Mouse (Mus musculus): ENCODE results near the gene Nccrp1.

The Nccrp1 gene

DNA sequence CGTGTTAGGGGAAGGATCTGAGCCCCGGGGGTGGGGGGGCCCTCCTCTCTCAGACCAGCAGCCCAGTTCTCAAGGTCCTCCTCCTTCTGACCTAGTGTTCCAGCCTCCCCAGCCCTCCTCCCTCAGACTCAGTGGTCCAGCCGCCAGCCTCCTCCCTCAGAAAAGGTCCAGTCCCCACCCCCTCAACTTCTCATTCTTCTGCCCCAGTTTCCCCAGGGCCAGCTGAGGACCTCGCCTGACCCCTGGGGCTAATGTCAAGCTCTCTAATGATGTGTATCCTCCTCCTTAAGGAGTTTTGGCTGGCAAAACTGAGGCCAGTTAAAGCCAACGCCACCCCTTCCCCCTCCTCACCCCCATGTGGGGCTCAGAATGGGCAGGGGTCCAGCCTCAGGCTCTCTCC is at the start of gene Nccrp1:
Nccrp1 (minus strand) TSS at position 101 of the 400 bp plus-strand sequence.
- DNase-seq (ENCODE audit: low spot score) = peak; percentile 18

DNA sequence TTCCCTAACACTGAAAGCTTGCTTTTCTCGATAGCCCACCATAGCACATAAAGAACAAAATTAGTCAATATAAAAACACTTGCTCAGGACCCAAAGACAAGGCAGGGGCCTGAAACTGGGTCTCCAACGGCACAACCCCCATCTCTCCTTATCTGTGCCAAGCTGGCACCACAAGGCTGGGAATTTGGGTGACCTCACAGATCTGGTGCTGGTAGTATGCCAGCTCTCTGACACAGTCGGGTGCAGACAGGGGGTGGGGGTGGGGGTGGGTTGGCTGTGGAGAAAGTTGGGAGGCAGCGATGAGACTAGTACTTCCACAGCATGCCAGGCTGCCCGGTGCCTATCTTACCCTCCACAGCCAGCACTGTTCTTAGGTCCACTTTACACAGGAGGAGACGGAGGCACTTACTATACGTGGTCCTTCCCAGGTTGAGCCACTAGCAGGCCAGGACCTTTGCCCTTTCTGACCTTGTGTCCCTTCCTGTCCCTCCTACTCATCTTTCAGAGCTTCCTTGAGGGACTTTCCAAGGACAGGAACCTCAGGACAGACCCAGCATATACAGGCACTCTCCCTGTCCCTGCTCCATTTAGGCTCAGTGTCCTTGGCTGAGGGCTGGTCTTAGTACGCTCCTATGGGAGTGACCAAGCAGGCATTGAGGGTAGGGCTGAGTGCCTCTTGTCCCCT is 48.8 kb upstream of the Nccrp1 start:
- DNase-seq (ENCODE audit: low spot score) = no peak

DNA sequence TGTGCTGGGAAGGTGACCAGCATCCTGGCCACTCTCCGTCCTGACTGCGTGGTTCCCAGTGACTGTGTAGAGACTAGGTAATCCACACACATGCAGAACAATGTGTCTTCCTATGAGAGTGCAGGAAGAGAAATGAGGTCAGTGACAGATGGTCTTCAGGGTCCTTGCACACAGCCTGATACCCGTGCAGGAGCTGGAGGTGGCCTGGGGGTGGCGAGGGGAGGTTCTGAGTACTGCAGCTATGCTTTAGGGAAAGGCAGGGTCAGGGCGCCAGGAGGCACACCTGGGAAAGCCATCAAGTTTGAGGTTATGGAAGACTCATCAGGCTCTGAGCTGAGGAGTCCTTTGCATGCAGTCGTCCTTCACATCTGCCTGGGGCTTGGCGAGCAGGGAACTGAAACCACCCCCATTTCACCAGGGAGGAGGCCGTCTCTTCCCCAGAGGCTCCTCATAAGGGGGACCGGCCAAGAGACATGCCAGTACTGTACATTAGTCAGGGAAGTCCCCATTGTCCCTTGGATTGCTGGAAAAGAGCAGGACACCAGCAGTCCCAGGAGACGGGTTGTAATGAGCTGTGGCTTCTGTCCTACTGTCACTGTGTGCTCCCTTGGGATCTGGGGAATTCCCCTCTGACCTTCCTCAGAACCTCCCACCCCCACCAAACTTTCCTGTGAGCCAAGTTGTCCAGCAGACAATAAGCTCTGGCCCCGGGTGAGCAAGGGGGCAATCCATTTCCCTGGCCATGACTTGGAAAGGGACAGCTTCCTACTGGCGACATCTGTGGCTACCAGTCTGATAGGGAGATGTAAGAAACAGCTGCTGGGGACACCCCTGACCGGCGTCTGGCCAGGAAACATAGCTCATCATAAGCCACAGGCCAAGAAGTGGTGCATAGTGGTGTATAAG is 46.4 kb upstream of the Nccrp1 start:
- peak; percentile 43 for DNase-seq (ENCODE audit: low spot score)

DNA sequence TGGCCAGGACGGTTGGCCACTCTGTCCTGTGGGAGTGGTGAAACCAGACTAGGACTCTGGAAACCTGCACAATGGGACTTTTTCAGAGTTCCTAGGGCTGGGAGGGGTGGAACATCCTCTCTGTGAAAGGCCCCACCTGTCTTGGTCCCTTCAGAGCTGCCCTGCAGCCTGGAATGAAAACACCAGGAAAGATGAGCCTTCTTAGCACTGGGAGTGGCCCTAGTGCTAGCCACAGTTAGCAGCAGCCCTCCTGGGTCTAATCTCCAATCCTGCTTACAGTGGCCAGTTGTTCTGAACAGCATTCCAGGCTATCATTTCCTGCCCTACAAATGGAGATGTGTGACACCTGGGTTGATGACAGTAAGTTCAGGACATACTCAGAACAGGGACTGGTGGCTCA is 44.8 kb upstream of the Nccrp1 start:
- DNase-seq (ENCODE audit: low spot score) = no peak

DNA sequence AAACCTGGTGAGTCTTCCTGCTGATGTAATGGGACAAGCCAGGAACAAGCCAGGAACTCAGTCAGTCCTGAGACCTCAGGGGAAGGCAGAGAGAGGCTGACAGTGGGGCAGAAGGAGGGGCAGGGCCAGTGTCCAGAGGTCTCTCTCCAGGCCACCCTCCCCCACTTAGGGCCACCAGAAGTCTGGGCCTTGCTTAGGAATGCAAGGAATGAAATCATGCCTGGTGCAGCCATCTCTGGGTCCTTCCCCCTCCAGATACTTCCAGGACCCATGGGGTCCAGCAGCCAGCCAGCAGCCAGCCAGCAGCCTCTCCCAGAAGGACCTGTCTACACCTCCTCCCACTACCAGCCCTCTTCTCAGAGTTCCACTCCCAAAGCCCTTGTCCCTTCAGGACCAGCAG is 40.6 kb upstream of the Nccrp1 start:
- peak; percentile 45 for DNase-seq (ENCODE audit: low spot score)

DNA sequence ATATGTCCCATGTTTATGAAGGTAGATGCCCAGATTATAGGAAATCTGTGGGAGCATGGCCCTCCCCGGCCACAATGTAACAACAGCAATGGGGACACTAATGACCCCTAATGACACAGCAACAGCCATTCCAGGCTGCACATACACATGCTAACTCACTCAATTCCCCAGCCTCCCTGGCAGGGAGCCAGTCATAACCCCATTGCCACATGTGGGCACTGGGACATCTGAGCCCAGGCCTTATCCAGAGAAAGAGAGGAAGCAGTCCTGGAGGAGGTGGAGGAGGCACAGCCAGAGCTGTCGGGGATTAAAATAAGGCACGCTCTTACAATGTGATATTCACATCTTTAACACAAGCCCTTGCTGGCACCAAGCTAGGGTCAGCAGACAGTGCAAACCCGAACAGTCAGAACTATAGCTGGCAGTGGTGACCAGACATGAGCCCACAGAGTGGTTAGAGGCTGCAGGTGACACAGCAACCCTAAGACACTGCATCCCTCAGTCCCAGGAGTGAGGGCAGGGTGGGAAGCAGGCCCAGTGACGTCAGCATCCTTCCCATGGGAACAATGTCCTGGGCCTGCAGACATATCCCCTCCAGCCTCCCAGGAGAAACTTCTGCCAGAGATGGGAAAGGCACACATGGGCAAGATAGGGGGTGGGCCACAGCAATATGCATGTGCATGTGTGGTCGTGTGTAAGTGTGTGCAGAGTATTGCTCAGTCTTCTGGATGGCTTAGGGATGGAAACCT is 39.8 kb upstream of the Nccrp1 start:
- DNase-seq (ENCODE audit: low spot score) = no peak

DNA sequence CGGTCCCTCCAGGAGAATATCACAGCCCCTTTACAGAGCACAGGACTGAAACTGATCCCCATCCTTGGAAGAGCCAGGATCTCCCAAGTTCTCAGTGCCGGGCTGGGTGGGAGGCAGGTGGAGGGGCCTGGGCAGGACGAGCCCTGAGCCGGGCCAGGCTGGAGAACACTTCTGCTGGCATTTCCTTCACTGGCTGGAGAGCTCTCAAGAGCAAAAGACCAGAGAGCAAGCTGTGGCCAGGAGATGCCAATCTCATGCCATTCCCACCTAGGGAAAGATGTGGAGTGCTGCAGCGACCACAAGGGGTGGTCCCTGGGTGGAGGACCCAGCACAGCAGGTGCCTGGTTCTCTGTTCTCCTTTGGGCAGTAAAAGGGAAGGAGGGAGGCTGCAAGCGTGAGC is 37.9 kb upstream of the Nccrp1 start:
- DNase-seq (ENCODE audit: low spot score) = no peak

DNA sequence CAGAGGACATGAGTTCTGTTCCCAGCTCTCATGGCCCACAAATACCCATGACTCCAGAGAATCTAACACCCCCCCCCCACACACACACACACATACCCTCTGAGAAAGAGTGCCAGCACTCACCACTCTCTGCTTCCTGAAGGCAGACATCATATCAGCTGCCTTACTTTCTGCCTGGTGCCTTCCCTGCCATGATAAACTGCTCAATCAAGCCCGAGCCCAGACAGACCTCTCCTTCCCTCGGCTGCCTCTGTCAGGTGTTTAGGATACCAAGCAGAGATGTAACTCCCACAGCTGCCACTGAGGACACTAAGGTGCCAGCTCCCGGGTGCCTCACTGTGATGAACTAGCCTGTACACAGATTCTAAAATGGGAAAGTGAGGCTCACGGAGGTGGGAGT is 37.4 kb upstream of the Nccrp1 start:
- no peak for DNase-seq (ENCODE audit: low spot score)

DNA sequence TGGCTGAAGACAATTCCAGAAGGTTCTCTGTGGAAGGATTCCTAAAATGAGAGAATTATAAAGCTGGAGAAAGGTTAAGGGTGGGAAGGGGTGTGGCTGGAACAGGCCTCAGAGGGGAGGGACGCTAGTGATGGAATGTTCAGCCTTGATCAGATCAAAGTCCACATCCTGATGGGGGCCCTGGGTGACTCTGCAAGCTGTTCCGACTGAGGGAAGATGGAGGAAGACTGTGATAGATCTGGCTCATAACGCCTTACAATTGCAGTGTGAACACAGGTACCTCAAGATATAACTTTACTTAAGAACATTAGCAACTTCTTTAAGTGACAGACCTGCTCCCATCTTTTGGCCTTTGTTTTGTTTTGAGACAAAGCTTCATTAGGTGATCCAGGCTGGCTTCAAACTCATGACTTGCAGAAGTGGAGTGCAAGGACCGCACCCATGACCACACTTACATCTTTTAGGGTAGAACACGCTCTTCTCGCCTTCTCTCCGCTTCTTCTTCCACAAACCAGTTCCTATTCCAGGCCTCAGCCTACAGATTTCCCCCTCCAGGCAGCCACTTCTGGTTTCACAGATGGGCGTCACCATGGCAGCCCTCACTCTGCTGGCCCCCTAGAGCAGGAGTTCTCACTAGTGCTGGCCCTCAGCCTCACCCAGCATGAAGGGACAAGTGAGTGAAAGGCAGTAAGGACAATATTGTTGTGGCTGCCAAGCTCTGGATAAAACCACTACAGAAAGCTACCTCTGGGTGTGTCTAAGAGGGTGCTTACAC is 36.7 kb upstream of the Nccrp1 start:
- DNase-seq (ENCODE audit: low spot score) = no peak

DNA sequence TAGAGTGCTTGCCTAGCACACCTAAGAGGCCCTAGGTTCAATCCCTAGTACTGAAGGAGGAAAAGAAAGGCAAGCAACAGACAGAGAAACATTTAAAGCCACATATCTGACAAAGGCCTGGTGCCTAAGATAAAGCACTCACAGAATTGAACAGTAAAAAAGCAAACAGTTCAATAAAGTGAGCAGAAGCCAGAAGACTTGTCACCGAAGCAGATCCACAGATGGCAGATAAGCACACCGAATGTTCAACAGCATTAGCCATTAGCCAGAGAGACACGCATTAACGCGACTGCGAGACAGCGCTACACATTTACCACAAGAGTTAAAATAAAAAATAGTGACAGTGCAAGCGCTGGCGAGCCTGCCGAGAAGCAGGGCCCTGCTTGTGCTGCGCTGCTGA is 35.8 kb upstream of the Nccrp1 start:
- DNase-seq (ENCODE audit: low spot score) = no peak

DNA sequence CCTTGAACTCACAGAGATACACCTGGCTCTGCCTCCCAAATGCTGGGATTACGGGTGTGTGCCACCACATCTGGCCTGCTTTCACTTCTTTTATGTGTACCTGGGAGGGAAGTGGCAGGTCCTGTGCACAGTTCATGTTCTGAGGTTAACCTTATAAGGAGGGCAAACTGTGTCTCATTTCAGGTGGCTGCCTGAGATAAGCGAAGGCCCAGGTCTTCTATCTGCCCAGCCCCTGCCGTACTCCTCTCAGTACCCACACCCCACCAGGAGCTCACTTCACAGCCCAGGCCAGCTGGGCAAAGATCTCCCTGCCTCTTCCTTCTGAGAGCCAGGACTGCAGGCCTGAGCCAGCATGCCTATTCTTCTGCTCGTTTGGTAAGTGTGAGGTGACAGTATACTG is 34.7 kb upstream of the Nccrp1 start:
- DNase-seq (ENCODE audit: low spot score) = no peak

DNA sequence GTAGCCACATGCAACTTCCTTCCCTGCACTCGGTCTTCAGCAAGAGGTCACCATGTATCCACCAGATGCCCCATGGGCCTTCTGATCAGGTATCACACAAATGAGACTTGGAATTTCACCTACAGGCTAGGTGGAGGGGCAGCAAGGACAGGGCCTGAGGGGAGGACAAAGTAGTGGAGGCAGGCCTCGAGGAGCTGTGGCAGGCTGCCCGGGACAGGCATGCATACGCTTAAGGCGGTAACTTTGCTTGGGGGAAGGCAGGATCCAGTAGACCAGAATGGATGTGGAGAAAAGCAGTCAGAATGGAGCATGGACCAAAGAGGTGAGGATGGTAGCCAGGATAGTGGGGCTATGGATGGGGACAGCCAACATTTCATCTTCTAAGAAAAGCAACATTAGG is 32.8 kb upstream of the Nccrp1 start:
- DNase-seq (ENCODE audit: low spot score) = no peak

DNA sequence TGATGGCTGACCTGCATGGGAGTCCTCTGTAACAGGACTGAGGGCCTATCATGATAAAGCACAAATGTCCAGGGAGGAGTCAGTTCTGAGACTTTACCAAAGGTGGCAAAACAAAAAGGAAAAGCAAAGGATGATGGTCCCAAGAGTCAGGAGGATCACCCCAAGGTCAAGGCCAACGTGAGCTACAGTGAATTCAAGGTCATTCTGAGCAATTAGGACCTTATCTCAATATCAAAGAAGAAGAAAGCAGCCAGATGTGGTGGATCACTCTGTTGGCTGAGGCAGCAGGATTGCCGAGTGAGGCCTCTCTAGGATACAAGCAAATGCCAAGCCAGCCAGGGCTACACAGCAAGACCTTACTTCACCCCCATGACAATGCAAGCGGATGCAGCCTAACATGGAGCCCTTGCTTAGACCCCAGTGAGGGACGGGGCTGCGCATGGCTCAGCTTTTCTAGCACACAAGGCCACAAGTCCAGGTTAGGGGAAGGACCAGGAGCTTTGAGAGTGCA is 31.5 kb upstream of the Nccrp1 start:
- DNase-seq (ENCODE audit: low spot score) = no peak

DNA sequence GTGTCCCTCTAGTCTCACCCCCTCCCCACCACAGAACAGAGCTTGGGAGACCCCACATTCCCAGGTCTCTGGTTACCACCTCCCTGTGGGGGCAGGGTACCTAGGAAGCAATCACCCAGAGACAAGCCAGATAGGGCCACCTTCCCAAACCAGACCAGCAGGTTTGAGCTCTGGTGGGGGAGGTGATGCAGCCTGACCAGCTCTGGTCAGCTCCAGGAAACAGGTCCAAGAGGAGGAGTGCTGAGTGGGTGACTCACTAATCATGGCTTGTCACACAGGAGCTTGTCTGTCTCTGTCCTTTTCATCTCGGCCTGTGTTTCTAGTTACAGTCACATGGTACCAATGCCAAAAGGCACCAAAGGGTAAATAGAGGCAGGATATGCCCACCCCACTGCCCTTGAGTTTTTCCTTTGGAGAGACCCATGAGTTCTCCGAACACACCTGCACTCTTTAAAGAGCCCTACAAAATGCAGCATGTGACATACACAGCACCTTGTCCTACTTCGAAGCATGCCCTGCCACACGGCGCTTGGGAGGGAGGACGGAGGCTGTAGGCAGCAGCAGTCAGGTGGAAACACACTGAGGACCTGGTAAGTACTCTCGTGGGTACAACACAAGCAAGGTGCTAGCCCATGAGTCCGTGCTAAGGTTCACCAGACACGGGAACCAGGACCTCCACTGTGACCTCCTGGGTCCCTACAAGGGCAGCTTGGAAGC is 30.9 kb upstream of the Nccrp1 start:
- no peak for DNase-seq (ENCODE audit: low spot score)

DNA sequence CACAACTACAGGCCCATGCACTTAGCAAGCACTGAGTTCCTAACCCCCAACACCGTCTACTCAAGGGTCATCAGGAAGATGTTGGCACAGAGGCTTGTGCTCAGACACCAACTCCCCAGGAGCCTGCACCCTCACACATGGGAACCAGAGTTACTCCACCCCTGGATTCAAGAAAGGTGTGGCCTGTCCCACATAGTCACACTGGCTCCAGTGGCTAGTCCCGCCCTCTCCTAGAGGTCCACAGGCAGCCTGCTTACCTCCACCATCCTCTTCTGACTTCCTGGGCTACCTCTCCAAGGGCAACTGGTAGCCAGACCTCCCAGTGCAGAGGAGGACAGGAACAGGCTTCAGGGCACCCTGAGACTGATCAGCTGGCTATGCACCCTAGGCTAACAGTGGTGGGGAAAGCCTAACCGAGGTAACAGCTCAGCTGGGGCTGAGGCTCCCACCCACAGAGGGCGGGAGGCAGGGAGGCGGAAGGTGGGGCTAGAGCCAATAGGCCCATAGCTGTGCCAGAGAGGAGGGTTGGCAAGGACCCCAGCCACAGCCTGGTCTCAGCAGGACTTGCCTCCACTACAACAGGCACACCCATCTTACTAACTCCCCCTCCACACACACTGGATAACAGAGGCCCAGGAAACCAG is 29.3 kb upstream of the Nccrp1 start:
- no peak for DNase-seq (ENCODE audit: low spot score)

DNA sequence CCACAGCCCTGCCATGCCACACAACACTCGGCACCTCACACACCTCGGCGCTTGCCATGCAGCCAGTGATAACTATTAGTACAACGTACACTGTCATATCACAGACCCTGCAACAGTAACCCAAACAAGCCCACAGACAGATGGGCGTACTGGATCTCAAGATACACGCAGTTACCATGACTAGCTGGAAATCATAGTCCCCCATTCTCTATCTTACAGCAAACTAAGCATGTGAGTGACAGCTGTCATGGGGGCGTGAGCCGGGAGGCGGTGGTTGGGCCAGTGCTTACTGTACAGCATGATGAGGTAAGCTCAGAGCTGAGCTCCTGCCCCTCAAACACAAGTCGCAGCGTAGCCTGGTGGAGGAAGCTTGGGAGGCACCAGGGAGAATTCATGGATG is 28.5 kb upstream of the Nccrp1 start:
- no peak for DNase-seq (ENCODE audit: low spot score)

DNA sequence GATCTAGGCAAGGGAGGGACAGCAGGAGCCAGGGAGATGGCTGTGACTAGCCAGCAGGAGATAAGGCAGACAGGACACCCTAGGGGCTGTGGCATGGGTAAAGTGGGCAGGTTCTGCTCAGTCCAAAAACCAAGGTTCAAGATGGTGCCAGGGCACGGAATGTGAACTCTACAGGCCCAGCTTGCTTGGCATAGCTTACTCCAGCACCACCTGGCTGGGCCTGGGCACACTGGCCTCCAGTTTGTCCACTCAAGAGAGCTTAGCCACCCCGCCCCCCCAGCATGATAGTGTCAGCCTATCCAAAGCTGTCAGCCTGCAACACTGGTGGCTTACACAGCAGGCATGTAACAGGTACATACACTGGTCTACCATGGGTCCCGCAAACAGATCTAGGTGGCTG is 26.2 kb upstream of the Nccrp1 start:
- no peak for DNase-seq (ENCODE audit: low spot score)

DNA sequence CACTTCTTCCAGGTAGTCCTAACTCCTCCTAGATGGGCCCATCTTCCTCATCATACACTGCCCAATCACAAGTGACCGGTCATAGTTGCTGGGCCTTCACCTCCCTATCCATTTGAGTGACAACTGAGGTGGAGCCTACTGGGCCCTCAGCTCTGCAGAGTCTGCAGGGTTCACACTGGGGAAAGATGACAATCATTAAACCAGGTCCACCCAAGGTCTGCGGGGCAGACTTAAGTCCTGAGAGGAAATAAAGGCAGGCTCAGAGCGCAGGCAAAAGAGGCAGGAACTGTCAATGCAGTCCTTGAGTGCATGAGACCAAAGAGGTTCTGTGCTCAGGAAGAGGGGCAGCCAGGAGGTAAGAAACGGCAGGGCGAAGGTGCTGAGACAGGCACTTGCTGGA is 25.6 kb upstream of the Nccrp1 start:
- DNase-seq (ENCODE audit: low spot score) = no peak

DNA sequence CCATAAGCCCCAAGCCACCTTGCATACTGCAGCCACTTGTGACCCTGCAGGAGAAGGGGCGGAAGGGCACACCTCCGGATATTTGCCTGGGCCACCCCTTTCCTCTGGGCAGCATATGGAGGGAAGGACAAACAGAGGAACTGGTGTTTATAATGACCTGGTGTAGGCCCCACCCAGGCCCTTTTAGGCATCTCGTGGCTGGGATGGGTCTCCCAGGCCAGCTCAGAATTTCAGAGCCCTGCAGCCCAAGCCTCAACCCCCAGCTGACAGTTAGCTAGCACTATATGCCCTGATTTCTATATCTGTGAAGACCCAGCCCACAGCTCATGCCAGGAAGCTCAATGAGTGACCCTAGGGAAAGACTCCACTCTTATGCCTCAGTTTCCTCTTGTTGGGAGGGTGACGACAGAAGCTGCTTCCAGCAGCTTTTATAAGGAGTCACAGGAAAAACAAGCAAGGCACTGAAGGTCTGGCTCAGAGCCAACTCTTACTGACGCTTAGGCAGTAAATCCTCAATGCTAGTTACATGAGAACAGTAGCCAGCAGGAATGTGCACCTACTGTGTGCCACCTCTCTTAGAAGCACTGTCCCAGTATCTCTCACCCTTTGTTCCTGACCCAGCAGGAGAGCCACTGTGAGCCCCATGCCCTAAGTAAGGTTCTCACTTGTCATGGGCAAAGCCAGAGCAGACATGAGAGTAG is 24.1 kb upstream of the Nccrp1 start:
- DNase-seq (ENCODE audit: low spot score) = no peak
